Mouse (Mus musculus) thymus, adult 2 months (tissue): Measurements from ENCODE around the gene Mybpc3.

ENCODE experiments used
- CTCF ChIP-seq: fragments of 200-500 bp; IDR thresholded peaks from 2 replicates; pipeline ENCODE4 v1.5.1; 2012; ENCODE audit warnings: mild to moderate bottlenecking, control low read depth, low read length, moderate library complexity, borderline replicate concordance; ENCODE audit not compliant: control insufficient read depth, poor library complexity, insufficient read depth; ENCODE audit errors: extremely low read depth
- POLR2A ChIP-seq: fragments of 200-500 bp; IDR thresholded peaks from 2 replicates; pipeline ENCODE4 v1.6.1; 2012; ENCODE audit warnings: mild to moderate bottlenecking, low read length, control low read depth, moderate library complexity; ENCODE audit not compliant: control insufficient read depth, poor library complexity, insufficient read depth; ENCODE audit errors: extremely low read depth

GRCm38 (mm10) chr2:91162952-91163351, 45.0 kb downstream of the Mybpc3 start:
- TF ChIP-seq POLR2A (no peak), CTCF (no peak)
